Mouse (Mus musculus): Measurements from ENCODE around the gene Chn2.
A peak's percentile ranks its signal among the peaks of the same experiment; 100 is the strongest.

The Chn2 gene

DNA sequence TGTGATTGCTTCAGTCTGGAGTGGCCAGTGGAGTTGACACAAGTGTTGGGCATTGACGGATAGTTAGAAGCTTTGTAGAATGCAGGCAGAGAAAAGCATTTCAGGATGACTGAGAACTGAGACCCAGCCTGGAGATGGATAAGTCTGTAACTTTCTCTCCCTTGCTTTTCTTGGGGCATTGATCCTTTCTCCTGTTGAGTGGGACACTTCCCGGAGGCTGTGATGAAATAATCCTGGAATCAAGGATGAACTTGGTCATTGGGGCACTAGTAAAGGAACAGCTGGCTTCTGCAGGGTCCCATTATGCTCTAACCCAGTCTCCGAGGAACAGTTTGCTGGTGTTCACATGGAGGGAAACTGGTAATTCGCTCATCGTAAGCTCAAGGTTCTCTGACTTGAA is 4.2 kb downstream of the Chn2 start:
- DNase-seq: no peak

DNA sequence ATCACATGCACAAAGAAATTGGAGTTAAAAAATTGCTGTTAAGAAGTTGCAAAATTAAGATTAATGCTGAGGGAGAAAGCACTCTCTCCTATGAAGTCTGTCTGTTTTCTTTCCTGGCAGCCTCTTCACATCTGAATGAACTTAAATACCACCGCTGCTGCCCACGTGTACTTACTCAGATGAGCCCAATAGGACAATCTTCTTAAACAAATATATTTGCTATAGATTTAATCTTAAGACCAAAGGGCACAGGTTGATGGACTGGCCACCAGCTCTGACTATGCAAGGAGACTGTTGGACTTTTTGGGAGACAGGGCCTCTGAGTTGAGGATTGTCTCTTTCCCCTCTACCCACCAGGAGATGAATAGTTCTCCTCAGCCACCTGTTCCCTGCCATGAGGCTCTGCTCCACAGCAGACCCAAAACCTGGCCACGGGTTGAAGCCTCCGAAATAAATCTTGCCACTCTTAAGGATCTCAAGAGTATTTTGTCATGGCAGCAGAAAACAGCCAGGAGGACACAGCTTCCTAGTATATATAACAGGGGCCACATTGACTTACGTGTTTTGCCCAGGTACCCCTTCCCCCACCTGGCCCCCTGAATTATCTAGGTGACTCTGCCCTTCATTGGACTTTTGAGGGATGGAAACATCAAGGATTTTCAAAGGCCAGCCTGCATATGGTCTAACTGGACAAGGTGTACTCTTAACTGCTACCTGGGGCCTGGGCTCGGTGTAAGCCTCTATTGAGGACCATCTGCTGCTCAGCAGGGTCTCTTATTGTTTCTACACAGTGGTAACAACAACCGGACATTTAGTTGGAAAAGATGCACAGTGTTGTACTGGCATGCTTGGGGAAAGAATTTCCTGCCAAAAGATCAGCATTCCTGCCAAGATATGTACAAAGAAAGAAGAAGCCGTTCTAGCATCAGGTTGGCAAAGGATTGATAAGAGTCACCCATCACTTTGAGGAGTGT is 6.7 kb downstream of the Chn2 start:
- no peak for DNase-seq

DNA sequence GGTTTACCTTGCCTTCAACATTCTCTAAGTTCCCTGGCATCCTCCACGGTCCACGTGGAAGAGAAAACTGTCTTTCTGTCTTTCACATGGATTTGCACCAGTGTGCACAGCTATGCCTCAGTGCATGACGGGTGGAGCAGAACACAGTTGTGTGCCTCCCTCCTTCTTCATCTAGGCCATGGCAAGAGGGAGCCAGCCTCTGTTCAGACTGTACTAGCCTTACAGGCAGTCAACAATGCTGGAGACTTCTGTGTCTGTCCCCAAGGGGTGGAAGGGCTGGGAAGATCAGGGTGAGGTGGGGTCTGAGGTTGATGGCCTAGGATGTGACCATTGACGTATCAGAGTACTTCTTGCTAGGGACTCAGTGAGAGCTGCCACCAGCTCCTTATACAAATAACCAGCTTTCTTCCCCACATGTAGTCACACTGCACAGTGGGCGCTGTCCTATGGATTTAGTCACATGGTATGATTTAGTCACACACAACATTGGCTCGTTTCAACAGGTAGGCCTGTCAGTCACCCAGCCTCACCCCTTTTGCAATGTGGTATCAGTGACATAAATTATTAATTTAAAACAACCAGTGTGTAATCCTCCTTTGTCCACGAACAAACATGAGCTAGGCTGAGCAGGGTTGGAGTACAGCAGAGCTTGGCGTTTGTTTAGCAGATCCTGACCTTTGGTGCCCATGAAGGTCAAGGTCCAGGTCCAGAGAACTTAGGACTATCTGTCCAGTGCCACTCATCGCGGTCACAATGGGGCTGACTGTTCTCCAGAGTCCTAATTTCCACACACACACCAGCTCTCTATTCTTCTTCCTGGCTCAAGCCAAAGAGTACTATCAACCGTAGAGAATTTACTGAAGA is 7.8 kb downstream of the Chn2 start:
- DNase-seq: peak; percentile 38

DNA sequence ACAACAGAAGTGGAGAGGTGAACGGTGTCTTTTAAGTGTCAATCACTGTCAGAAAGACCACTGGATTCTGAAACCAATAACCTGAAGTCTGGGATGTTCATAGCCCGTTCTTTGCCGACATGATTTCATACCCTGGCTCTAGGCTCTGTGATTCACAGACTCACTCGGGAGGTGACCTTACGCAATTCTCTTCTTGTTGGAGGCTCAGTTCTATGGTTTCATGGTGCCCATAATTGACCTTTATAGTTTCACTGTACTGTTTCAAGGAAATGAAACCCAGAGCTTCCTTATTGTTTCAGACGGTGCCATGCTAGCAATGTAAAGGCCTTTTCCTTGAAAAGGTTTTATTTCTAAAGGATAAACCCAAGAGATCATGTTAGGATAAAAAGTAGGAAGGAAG is 9.4 kb downstream of the Chn2 start:
- DNase-seq: no peak

DNA sequence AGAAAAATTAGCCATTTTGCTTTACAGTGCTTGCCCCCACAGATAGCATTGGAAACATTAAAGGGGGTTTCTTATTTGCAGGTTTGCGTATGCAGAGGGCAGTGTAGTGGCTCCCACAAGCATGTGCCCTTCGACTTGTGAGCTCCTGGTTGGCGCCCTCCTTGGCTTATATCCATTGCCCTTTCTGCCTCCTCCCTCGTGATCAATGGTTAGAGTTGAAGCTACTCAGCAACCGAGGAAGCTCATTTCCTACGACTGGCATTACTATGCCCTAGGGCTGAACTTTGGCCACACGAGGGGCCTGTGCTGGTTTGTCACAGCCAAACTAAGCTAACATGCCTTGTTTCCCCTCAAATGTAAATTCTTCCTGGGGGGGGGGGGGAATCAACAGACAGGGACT is 11.8 kb downstream of the Chn2 start:
- peak; percentile 38 for DNase-seq

DNA sequence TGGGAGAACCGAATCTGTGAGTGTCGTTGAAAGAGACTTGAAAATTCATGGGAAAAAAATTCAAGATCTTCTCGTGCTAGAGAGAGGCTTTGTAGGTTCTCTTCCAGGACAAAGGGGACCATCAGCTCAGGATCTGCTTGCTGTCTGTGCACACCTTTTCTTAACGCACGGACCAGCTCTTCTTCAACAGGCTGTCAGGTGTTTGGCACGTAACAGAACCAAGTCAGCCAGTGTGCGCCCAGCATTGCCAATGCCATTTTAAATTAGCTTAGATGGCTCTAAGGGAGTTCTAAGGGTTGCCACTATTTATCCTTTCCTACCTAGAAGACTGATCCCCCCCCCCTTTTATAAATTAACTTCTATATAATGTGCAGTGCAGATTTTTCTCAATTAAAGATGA is 12.8 kb downstream of the Chn2 start:
- no peak for DNase-seq

DNA sequence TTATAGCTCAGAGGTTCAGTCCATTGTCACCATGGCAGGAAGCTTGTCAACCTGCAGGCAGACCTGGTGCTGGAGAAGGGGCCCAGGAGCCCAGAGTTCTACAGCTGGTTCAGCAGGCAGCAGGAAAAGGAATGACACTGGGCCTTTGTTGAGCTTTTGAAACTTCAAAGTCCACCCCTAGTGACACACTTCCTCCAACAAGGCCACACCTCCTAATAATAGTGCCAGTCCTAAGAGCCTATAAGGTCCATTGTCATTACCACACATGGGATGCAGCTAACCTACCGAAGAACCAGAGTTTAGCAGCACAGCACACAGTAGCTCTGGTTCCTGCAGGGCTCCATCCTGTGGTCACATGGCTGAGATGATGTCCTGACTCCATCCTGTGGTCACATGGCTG is 13.3 kb downstream of the Chn2 start:
- no peak for DNase-seq

DNA sequence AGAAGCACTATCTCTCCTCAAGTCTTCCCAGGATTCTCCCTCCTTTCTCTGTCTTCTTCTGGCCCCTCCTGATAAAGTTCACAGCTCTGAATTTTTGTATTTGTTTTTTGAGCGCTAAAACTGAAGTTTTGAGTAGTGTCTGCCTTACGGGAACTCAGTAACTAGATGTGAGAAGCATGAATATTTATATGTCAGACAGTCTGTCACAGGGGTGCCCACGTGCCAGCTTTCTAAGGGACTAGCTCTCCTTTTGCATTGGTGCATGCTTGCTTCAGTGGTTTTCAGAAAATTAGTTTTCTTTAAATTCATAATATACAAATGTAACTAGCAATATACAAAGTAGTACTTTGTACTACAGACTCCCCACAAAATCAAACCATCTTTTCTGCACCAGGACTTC is 14.0 kb downstream of the Chn2 start:
- DNase-seq: no peak

DNA sequence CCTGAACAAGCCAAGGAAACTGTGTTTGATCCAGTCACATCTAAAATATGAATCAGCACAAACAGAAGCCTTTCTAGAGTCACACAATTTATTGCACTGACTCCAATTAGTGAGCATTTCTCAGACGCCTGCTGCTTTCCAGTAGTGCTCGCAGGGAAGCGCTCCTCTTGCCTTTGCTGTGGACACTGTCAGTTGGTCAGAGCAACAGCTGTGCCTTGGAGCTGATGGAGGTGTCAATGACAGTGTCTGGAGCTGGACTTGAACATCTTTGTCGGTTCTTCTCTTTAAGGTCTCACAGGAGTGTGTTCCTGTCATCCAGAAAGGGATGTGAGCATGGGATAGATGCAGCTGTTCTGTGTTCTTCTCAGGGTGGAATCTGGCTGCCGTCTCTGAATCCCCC is 16.0 kb downstream of the Chn2 start:
- DNase-seq: no peak

DNA sequence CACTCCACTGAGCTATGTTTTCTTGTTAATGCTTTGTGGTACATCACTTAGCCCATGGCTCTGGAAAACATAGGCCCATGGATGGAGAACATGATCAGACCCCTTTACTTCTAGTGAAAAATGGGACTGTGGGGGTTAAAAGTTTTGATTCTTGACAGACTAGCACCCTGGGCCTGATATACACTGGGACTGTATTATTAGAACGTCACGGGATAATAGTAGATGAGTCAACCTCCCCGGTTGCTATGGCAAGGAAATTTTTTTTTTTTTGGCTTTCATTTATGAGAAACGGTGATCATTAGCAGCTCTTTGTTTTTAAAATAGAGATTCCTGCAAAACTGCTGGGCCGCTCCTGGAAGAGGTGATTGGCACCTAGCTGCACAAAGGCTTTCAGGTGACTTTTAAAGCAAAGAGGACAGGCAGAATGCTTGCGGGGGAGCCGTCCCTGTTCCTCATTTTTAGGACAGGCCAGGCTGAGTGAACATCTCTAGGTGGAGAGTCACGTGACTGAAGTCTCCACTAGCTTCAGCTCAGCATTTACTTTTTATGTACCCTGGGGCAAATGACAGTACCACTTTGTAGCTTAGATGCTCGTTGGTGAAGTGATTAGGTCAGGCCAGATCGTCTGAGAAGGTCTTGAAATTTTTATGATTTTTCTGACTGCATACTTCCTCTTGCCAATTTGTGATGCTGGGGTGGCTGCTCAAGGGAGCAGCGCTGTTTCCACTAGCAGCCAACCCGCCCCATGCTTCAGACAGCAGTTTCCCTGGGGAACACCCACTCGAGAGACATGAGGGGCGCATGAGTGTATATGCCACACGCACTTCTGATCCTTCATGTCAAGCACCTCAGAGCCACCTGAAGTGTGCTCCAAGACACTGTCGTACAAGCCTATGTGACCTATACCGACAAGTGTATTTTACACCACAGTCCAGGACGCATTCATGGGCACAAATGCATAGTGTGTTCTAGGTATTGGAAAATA is 17.5 kb downstream of the Chn2 start:
- no peak for DNase-seq

DNA sequence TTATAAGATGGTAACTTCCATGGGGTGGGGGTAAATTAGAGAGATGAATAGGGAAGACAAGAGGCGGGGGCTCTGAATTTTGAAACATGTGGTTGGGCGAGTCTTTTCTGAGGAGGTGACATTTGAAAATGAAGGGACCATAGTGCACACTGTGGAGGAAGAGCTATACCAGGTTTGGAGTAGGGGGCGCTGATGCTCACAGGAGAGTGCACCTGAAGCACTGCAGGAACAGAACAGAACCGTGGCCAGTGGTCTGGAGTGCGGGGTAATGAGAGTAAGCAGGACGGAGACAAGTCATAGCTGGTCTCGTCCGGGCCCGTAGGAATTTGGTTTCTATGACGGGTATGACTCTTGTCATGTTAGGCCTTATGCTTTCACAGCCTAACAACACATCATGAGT is 18.3 kb downstream of the Chn2 start:
- DNase-seq: no peak

DNA sequence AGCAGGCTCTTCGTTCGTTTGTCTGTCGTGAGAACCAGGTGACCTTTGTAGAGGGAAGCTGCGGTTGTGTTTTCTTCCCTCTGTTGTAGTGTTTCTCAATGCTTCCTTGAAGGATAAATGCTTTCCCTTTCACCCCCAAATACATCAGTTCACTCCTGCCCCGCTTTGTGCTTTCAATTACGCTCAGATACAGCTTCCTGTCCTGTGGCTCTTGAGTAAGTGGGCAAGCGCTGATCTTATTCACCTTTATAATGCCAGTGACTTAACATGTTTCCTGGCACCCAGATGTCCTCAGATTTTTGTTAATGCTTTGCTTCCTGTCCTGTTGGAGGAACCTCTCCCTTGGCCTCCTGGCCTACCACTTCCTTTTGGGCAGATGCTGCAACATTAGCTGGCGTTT is 19.5 kb downstream of the Chn2 start:
- no peak for DNase-seq

DNA sequence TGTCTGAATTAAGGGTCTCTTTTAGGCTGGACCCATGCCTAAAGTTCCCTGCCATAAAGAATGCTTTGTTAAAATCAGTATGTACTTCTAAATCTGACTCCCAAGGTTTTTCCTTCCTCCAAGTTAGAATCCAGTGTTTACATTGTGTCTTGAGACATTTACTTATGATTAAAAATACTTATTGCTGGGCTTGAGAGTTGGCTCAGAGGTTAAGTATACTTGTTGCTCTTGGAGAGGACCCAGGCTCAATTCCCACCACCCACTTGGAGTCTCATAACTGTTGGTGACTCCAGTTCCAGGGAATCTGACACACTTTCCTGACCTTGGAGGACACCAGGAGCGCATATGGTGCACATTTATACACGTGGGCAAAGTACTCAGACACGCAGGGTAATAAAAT is 20.9 kb downstream of the Chn2 start:
- no peak for DNase-seq

DNA sequence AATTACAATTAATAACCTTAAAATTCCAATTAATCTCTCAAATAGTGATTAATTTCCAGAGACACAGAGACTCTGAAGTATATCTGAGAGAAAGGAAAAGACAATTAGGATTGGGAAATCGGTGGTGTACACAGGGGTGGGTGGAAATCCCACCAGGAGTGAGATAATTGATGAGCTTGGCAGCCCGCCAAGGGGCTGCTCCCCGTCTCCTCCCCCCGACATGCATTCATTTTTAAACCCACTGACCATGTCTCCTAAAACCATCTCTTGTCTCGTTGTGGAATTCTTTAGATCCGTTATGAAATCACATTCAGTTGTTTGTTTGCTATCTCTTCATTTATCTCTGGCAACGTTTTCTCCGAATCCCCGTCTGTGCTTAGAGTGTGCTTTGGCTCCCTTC is 22.0 kb downstream of the Chn2 start:
- no peak for DNase-seq

DNA sequence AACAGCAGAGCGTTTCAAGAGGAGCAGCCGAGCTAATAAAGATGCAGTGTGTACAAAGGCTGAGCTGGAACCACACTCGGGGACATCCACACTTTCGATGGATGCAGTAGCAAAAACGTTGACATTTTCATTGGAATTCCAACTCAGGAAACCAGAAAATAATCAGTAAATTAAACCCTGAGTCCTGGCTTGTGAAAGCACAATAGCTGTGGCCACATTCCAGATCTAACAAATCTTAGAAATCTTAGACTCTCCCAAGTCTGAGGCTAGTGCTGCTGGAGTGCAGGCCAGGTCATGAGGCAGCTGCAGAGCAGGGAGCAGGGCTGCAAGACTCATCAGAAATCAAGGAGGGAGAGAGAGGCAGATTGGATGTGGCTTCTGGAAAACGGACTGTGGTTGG is 24.5 kb downstream of the Chn2 start:
- DNase-seq: no peak

DNA sequence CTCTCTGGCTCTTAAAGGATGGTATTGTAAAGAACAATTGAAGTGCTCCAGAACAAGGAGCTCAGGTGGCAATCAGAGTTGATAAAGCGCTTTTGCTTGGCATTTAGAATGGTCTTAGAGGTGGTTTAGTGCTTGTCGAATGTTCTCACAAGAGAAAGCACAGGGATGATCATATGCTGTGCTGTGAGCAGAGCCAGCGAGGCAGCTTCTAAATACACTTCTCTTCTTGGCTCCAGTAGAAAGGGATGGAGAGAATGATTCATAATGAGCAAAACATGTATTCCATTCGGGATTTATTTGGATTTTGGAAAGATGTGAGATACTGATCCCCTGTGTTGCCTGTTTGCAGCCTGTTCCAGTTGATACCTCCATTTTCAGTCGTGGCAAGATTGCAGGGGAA is 28.0 kb downstream of the Chn2 start:
- DNase-seq: no peak

DNA sequence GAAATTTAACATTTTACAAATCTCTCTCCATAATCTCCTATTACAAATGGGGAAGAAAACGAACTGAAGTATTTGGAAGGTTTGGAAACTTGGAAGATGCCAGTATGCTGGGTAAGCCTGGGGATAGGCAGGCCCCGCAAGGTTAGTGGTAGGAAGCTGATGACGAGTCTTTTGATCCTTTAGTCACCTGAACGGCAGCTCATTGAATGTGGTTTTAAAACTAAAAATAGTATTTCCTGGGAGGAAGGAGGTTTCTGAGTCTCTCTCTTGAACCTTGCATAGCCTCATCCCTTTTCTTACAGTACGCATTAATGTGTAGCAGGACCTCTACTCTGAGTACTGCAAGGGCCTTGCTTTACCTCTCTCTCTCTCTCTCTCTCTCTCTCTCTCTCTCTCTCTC is 29.5 kb downstream of the Chn2 start:
- DNase-seq: no peak

DNA sequence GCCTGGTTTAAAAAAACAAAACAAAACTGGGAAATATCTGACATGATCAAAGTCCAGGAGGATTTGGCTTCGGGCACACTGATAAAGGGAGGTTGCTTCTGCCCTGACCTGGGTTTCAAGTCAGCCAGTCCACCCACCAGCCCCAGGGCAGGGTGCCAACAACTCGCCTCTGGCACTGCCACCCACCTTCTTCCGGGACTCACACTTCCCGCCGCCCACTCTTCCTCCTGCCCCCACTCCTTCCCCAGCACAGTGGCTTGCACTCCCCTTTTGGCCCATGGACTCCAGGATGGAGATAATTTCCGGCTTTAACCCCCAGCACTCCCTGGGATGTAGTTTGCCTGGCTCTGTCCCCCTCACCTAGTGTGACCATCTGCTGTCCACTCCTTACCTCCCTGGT is 31.4 kb downstream of the Chn2 start:
- DNase-seq: peak; percentile 57

DNA sequence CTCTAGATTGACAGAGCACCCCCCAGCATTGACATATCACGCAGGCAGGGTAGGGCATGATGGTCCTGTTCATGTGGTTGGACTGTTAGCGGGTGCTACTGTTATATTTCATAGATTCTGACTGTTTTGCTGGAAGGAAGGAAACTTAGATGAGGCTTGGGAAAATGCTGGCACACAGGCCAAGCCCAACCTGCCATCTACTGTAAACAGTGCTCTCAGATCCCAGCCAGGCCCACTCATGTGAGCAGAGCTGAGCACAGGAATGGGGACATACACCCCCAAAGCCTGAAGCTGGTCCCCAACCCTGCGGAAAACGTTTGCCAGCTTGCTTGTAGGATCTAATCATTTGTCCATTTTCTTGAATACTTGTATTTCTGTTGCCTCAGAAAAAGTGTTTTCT is 32.1 kb downstream of the Chn2 start:
- no peak for DNase-seq

DNA sequence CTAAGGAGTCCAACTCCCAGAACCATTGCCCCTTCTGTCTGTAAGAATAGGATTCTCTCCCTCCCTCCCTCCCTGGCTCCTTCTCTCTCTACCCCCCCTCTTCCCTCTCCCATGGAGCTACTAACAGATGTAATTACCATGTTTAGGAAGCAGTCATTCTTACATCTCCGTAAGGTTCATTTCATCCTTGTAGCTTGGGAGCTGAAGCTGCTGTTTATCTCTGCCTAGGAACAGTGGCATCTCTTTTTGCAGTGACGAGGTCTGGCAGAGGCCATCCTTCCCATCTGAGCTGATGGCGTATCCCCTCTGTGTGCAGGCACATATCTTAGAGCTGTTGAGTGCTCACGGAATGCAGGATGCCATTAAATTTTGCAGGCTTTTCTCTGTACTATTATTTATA is 35.1 kb downstream of the Chn2 start:
- no peak for DNase-seq

DNA sequence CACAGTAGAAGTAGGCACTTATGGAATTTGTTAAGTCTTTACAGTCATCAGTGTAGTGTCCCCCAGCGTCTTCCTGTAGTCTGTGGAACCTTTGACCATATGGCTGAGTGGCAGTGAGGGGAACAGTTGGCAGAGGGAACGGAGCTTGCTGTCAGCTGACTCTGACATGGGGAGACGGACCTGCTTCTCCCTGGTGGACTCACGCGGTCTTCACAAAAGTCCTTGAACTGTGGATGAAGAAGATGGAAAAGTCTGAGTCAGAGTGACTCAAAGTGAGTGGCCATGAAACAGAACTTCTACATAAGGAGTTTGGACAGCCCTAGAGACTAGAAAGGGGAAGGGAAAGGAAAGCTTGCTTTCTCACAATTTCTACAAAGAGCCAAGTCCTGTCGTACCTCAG is 36.1 kb downstream of the Chn2 start:
- no peak for DNase-seq

DNA sequence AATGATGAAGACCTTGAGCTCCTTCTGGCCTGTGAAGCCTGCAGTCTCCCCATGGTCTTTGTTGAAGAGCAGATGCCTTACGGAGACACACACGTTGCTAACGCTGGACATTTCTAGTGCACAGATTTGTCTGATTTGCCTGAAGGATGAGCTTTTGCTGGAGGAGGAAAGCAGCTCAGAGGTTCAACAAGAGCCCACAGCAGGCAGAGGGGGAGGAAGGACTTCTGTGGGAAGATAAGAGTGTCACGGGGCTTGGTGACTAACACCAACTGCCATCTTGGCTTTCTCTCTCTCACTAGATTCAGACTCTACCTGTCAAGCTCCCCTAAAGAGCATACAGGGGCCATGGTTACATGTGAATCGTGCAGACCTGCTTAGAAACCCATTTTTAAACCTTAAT is 37.3 kb downstream of the Chn2 start:
- DNase-seq: no peak

DNA sequence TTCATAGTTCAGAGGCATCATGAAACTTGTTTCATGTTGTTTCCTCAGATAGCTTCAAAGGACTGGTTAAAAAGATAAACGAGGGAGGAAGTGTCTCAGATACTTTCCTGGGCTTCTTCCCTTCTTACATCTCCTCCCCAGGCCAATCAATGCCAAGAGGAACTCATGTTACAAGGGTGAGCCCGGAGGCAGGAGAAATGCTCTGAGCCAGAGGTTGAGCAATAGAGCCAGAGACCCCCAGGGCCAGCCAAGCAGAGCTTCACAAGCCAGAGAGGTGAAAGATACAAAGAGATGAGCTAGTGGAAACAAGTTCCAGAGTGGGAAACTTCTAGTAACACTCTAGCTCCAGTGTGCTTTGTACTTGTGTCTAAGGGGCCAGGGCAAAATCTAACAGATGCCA is 38.9 kb downstream of the Chn2 start:
- no peak for DNase-seq
